Mouse (Mus musculus) kidney, postnatal 36 days (tissue): ENCODE data around the gene Psapl1.

Source experiments
- DNase-seq, 2 experiments: peaks; one replicate each; pipeline ENCODE4 v3.0.0; 2021 to 2022; ENCODE audit warnings: mixed read lengths in 2 of 2

Gene Psapl1

DNA sequence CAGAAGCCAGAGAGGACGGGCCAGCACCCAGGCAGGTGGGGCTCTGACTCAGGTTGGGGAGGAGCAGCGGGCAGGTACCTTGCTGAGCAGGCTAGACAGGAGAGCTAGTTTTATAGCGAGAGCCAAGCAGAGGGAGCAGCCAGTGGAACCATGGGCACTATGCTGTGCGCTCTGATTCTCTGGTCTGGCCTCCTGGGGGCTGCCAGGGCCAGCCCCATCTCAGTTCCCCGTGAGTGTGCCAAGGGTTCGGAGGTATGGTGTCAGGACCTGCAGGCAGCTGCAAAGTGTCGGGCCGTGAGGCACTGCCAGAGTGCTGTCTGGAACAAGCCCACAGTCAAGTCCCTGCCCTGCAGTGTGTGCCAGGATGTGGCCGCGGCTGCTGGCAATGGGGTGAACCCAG lies at the start of gene Psapl1:
Gene Psapl1, plus strand, starts transcription at position 106 of the 400 bp plus-strand sequence.
- DNase-seq: no peak

DNA sequence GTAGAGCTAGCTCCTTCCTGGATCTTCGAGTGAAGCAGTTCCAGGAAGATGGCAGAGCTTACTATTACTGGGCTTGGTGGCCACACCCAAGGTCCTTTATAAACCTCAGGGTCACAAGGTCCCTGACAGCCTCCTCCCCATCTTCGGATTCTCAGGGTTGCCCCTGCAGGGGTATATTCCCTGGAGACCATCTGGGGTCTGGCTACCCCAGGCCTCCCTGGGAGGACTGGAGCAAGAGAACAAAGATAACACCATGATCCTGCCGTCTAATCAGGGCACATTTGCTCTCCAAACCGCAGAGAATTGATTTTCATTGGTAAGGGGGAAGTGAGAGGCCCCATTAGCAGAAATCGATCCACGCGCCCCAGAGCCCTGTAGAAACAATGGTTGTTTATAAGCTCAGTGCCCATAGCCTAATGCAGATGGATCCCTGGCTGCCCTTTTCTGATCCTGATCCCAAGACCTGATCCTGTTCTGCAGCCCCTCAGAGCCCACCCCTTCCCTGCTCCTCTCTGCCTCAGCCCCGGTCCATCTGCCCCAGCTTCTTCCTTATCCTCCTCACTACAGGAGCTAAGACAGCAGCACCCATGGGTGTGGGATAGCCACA lies 48.8 kb upstream of the Psapl1 start:
- DNase-seq: no peak

DNA sequence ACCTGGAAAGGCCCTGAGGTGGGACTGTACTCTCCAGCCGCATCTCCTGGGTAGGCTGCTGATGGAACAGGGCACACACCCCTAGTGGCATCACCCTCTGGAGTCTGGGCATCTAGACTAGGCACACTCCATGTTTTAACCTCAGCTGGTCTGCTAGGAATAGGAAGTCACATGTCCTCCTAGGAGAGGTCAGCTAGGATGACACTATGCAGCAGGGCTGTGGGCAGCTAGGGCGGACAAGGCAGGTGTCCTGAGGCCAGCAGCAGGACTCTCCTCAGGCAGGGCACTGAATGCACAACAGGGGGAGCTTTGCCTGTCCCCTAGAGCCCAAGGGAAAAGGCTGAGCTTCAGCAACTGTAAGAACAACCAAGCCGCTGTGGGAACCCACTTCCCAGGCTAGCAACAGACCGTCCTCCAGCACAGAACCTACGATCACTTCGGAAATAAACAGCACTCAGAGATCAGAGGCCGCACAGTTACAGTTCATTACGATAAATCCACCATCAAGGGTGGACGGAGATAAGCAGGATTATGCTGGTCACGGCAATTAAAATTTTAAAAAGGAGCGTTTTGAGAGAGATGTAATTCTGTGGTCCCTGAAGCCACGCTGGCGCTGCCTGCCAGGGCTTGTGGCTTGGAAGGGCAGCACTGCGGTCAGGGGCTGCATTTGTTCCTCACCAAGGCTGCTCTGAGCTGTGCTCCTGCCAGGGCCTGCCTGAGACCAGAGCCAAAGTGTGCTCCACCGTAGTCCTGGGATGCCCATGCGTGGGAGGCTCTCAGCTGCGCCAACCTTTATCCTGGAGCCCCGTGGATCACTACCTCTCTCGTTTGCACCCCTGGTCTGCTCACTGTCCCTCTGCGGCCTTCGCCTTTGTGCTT lies 38.2 kb upstream of the Psapl1 start:
- DNase-seq: no peak

DNA sequence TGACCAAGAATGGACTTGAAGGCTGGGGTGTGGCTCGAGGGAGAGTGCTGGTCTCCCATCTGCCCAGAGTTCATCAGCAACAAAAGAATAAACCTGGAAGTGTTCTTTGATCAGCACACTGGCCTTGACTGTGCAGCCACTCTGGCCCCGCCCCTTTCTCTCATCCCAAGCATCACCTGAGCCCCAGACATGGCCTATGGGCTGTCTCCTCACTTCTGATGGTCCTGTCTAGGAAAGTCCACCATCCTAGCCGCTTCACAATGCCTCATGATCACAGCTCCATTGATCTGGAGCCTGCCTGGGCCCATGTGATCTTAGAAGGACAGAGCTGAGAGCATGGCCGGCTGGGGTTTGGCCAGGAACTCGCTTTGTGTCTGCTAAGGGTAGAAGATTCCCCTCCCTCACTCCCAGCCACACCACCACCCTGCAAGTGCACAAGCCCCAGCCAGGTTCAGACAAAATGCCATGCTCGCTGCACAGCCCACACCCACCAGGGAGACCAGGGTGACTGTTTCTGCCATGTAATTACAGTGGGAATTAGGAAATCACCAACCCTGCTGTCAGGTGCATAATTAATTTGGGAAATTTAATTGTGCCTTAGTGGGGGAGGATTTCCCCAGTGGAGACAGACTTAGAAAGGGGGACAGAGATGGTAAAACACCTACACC lies 37.3 kb upstream of the Psapl1 start:
- DNase-seq: no peak

DNA sequence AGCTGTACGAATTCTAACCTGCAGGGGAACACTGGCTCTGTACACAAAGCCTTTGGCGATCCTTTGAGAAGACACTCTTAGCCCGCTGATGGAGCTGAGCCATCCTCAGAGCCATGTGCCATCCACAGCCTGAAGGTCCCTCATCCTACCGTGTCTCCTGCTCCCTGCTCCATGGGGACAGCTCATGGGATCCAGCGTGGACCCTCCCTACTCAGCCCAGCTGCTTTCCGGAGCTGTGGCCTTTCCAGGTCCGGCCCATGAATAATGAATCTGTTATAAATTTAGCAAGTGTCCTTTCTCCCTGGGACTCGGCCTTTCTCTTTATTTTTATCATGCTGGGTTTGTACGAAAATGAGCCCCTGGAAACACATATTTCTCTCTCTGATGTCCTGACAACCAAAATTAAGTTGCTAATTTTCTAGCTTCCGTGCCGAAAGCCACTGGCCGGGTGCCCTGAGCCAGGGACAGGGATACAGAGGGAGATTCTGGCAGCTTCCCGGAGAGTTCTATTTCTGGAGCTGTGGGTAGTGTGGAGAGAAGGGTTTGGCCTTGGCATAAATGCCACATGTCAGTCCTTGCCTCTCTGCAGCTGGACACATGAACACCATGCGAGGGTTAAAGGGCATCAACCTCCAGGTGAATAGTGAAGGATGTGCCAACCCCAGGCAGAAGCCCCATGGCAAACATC lies 34.7 kb upstream of the Psapl1 start:
- peak in 1 of 2 experiments; percentile 25 for DNase-seq

DNA sequence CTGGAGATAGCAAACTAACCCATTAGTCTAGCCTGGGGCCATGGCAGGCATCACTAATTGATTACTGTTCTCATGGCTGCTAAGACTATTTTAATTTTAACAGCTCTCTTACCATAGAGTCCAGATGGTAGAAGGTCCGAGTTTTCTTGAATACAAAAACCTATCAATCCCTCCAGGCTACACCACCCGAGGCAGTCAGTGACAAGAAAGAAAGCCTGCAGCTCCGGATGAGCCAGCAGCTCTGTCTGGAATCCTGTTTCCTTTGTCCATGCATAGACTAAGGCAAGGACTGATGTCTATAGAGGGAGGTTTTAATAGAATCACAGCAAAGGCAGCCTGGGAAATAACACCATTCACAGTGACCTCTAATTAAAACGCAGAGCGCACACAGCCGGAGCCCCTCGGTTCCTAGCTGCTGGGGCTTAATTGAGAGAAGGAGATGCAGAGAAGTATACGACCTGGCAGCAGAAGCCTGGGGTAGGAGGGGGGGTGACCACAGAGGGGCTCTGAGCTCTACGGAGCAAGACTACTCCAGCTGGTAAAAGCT lies 29.2 kb upstream of the Psapl1 start:
- no peak for DNase-seq

DNA sequence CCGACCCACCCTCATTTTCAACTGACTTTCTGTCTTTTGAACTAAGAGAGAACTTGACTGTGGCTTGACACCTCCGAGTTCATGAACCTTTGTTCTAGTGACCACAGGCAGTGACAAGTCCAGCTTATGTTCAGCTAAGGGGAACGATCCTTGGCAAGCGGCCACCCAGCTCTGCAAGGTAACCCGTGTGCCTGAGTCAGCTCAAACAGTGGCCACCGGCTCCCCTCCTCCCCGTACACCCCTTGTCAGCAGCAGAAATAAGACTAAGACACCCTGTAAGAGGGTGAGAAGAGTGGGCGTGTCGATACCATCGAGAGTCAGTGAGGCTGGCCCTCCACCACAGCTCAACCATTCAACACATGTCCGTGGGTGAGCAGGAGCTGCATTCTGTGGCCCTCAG lies 27.4 kb upstream of the Psapl1 start:
- peak; percentile 88 to 89 for DNase-seq

DNA sequence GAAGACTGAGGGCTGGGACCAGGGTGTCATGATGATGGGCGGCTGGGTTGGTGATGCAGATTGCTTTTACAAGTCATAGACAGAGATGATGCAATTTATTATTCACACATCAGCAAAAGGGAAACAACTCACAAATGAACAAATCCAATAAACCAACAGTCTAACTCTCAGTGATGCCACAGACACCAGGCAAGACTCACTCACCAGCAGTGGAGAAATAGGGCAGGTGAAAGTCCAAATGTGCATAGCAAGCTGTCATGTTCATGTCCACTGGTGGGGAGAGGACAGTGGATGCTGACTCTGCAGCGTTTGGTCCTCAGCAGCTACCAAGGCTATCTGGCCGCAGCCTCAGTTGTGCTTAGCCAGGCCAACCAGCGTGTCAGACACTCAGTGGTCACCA lies 26.9 kb upstream of the Psapl1 start:
- peak in 1 of 2 experiments; percentile 13 for DNase-seq

DNA sequence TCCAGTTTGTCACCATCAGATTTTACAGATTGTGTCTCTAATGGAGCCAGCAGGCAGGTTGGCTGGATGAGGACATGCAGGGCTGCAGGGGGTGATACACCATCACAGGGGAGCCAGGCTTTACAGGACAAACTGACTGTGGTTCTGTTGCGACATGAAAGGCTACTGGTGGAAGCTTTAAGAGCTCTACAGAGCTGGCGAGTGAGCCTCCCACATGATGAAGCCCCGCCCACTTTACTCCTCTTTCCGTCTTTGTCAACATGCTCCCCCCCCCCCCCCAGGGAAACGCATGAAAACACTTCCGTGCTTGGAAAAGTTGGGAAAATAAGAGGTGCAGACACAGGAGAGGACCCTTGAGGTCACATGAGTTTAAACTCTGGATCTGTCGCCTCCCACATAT lies 25.6 kb upstream of the Psapl1 start:
- no peak for DNase-seq

DNA sequence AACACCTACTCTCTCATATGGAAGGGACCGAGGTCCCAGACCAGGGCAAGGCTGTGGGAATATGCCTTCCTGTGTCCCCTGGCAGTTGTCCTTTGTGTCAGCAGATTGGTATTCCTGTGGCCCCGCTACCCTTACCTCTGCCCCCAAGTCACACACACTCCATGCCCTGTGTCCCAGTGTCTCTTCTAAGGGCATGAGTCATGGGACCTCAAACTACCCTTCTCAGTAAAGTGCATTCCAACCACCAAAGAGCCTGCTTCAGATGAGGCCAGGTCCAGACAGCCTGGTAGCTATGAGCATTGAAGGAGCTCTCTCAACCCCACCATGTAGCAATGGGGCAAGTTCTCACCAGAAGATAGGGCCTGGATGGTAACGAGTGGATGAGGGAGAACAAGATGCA lies 25.0 kb upstream of the Psapl1 start:
- no peak for DNase-seq

DNA sequence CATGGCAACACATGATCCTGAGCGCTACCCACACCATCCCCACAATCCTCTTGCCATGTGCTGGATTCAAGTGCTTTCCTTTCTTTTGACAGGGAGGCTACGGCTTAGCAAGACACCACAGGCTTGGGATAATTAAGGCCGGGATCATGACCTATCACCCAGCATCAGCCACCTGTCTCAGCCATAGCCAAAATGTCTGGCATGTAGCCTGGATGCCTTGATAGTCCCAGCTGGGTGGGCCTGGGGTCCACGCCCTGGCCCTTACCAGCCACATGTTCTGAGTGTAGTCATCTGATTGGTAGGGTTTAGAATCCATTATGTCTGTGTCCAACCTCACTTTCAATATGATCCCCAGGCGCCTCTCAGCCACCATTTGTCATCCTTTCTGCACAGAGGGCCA lies 24.1 kb upstream of the Psapl1 start:
- no peak for DNase-seq

DNA sequence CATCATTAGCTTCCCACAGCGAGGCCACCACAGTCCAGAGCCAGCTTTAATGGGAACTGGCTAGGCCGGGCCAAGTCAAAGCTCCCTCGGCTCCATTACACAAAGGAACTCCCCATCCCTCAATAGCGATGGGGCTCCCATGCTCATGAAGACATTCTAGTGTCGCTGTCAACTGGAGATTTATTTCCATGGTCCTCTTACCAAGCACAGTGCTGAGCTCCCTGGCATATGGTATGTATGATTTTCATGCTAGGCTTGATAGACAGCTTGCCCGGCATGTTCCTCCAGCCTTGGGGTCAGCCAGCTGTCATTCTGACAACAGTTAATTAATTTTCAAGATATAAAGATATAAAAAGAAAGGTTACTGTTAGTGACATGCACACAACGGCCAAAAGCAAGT lies 21.5 kb upstream of the Psapl1 start:
- no peak for DNase-seq

DNA sequence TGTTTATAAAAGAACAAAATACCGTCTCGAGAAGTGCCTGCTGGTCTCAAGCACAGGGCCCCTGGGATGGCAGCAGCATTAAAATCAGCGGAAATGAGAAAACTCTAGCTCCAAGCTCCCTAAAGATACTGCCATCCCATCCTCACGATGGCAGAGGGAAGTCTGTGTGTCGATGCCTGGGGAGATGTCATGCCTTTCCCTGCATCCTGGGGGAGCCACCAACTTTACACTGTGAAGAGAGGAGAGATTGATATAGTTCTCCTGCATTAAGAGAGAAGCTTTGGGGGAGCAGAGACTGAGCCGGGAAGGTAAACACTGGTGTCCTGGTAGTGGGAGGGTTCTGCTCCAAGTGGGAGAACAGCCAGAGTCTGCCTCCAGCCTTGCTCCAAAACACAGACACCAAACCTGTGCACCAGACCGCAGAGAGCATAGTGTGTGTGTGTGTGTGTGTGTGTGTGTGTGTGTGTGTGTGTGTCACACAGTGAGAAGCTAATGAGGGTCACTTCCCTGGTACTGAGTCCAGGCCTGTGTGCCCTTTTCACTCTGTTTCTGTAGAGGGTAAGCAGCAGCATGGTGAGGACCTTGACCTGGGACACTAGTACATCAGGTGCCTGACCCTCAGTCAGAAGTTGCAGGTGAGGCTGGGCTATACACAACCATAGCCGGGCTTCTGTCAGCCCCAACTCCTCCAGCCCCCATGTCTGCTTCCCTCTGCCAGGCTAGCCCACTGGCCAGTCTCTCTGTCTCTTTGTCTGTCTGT lies 17.3 kb upstream of the Psapl1 start:
- peak; percentile 37 to 49 for DNase-seq

DNA sequence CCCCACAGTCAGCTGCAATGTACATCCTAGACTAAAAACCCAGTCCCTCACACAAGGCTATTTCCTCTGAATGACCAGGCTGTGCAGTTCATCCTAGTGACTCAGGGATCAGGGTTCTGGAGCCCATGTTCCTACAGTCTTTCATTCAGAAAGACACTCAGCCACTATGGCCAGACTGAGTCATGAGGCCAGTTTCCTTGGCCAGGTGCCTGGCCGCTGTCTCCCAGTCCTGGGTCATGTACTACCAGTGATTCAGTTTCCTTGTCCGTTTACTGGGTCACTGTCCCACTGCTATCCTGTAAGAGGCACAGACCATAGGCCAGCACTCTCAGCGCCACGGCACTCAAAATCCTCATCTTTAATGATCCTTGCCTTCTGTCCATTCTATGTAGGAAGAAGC lies 15.5 kb upstream of the Psapl1 start:
- peak; percentile 36 to 53 for DNase-seq

DNA sequence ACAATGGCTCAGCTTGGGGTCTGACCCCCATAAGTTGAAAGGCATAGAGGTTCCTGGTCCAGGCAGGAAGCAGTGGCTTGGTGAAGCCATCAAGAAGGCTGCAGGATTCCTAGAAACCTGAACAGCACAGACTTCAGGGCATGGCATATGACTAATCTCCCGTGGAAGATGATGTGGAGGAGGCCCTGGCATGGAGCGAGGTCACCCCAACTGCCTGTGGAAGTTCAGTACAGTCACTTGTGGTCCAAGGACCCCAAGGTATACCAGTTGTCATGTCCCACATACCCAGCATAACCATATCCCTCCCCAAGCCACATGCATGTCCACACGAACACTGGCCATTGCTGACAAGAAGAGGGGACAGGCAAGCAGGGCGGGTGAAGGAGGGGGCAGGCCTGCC lies 12.5 kb upstream of the Psapl1 start:
- DNase-seq: no peak

DNA sequence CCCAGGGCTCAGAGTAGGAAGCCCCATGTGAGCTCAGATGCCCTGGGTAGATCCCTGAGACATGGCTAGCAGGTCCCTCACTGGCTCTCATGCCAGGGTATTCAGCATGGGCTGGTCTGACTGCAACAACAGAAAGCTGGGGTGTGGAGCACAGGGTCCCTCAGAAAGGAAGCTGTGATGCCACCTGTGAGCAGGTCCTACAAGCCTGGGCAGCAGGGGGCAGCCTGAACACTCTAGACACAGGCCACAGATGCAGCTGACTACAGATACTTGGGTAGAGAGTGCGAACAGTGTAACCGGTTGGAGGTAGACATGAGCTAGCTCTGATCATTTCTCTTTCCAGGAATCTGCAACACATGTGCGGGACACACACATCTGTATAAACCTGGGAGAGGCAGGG lies 11.9 kb upstream of the Psapl1 start:
- DNase-seq: no peak

DNA sequence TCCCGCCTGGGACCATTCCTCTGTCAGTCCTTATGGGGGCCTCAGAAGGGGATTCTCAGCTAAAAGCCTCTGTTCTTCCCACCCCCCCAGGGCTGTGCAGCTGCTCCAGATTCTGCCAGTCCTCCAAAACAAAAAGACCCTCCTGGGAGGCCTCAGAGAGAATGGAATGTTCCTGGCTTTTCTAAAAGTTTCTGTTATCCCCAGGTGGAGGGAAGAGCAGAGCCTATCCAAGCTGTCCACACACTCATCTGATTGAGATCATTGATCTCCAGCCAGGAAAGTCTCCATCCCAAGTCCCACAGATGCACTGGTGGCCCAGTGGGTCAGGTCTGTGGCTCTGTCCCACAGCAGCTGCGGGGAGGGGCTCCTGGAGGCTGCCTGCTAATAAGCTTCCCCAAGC lies 11.1 kb upstream of the Psapl1 start:
- DNase-seq: no peak

DNA sequence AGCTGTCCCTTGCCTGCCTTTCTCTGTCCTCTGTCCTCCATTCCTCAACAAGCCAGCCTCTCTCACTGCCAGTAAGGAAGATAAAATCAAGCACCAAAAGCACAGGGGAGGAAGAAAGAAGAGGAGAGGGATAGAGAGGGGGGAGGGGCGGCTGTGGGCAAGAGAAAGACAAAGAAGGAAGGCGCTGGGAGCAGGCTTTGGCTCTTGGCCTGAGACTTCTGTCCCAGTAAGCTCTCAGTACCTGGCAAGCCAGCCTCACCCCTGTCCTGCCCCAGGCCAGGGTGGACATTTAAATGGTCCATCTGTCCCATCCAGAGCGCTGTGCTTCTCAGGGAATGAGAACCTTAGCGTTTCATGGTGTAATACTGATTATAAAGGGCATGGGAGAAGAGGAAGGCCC lies 9.2 kb upstream of the Psapl1 start:
- DNase-seq: no peak

DNA sequence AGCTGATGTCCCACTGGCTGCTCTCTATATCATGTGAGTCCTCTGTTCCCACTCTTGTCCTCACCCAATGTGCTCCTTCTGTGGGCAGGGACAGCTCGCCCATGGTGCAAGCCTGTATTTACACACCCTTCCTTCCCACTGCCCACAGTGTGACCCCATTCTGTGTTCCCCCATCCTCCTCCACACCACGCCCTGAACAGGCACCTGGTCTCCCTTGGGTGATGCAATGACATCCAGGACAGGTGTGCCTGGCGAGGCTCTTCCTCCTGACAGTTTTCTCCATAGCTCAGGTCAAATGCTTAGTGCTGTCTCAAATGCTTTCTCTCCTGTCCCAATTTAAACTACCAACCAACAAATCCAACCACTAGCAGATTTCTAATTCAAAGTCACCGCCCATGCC lies 8.4 kb upstream of the Psapl1 start:
- DNase-seq: no peak

DNA sequence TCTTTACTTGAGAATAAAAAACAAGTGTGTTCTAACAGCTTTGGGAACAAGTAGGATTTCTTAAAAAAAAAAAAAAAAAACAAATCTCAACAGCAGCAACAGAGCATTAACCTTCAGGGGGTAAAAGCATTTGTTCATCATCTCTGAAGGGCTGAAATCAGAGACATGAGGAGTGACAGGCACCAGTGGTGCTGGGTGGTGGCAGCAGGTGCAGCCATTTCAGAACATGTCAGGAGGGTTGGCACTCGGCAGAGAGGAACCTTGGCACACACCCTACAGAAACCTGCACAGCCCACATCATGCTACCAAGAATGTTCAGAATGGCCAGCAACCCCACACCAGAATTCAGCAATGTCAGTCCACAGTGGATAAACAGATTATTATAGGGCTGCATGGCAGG lies 4.3 kb upstream of the Psapl1 start:
- no peak for DNase-seq

DNA sequence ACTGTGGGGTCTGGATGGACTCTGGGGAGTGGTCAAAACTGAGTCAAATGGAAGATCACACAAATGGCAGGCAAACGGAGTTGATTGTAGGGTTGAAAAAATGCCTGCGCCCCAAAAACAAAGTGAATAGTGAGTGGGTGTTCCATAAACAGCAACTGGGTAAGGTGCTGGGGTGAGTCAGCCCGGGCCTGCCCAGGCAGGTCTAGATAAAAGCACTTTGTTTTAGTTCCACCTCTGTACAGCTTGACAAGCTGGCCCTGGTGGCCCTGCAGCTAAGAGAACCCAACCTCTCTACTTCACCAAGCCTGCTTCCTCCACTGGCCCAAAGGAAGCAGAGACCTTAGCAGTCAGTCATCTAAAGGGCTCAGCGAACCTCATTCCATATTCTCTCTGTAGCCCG lies 1.0 kb upstream of the Psapl1 start:
- no peak for DNase-seq

DNA sequence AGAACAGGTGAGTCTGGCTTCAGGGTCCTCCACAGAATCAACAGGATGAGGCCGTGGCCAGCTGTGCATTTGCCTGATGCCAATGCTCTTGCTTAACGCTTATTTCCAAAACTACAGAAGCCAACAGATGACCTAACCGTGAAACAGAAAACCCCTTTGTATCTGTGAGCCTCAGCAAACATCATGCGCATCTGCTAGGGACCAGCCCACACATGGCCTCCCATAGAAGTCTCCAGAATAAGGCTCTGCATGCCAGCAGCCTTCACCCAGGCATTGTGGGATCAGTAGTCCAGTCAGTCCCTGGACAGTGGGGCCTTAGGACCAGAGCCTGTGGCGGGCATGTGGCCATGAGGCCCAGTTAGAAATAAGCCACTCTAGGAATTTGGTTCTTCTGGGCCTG lies 400 bp upstream of the Psapl1 start:
- no peak for DNase-seq
